Mouse (Mus musculus) CH12.LX (cell line): ENCODE measurements around the gene Esp6.

Source experiments
- CTCF ChIP-seq, 2 experiments: IDR thresholded peaks in 1 of 2; conservative IDR thresholded peaks in 1 of 2; 2 replicates each; pipeline ENCODE4 v1.5.1; 2011 to 2012; ENCODE audit warnings: low read depth in 2 of 2, low read length in 2 of 2, improper control_type of control experiment in 1 of 2, inconsistent platforms in 1 of 2, mild to moderate bottlenecking in 1 of 2, moderate library complexity in 1 of 2
- E2F4 ChIP-seq: IDR thresholded peaks from 2 replicates; pipeline ENCODE4 v1.6.1; 2011; ENCODE audit warnings: low read depth, low read length, improper control_type of control experiment; ENCODE audit not compliant: insufficient replicate concordance
- EP300 ChIP-seq: IDR thresholded peaks from 2 replicates; pipeline ENCODE4 v1.6.1; 2011; ENCODE audit warnings: low read length, improper control_type of control experiment
- ZMIZ1 ChIP-seq: IDR thresholded peaks from 2 replicates; pipeline ENCODE4 v1.6.1; 2012; ENCODE audit warnings: low read depth, mild to moderate bottlenecking, inconsistent platforms, low read length, improper control_type of control experiment

DNA sequence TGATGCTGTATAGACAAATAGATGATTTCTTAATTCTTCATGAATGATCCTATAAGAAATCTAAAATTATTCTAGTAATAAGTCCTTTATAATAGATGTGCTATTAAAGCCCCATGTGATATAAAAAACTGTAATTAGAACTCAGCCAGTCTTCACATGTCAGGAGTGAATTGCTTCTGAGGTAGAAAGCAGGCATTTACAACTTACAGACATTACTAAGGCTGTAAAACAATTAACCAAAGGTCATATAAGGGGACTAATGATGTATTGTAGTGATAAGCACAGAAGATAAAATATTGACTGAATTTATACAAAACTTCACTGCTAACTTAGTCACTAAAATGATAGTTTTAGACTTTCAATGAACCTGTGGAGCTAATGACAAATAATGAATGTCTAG, 30.0 kb downstream of the Esp6 start:
- TF ChIP-seq EP300 (no peak), ZMIZ1 (no peak), E2F4 (no peak), CTCF (conservative IDR thresholded peaks at IDR 0.05 in 1 of 2, IDR thresholded peaks at IDR 0.05 in 1 of 2; ENCODE audit: low read depth in 2 of 2, low read length in 2 of 2) (no peak)
